Mouse (Mus musculus): ENCODE data around the gene Tent5c. TPM values are rescaled to one million over a fixed set of nuclear protein-coding genes. Genes with fewer than 3 reads are reported as not detected.
A peak's percentile ranks its signal among the peaks of the same experiment; 100 is the strongest.

The Tent5c gene
- polyA plus RNA-seq, 1 experiment from 2014 or later: 3.0 TPM

DNA sequence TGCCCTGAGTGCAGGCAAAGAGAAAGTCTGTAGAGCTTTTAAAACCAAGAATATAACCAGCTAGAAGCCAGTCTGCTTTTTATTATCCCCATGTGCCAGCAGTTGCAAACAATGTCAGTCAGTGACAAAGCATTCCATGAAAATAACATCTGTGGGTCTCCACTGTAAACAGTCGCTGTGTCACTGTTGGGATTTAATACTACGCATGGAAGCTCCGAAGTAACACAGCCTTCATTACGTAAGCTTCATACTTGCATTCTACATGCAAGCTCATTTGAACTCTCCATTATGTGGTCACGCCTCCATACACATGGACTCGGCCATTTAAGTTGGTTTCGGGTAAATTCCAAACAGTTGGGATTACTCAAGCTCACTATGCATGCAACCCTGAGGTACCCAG is 77.2 kb downstream of the Tent5c start:
- no peak for ATAC-seq (ENCODE audit: low FRiP score)
- no peak overlapping the region for H3K27ac ChIP-seq (replicated peaks)
- WGBS: 64% methylated on average over 7 of the region's 7 CpGs
- no peaks in the 10 kb centered on the region for H3K36me3 ChIP-seq
- peak overlapping the region; percentile 5; the same call in 1 of the 2 replicates for H3K4me2 ChIP-seq
- no peak overlapping the region for H3K4me3 ChIP-seq (replicated peaks)
- H3K9me3 ChIP-seq (replicated peaks): no peaks in the 10 kb centered on the region
- H3K9ac ChIP-seq (replicated peaks): no peak overlapping the region
- no peaks in the 10 kb centered on the region for H3K27me3 ChIP-seq (replicated peaks)
- peaks cover 7% of the 10 kb centered on the region; the same call in 1 of the 2 replicates for H3K4me1 ChIP-seq

DNA sequence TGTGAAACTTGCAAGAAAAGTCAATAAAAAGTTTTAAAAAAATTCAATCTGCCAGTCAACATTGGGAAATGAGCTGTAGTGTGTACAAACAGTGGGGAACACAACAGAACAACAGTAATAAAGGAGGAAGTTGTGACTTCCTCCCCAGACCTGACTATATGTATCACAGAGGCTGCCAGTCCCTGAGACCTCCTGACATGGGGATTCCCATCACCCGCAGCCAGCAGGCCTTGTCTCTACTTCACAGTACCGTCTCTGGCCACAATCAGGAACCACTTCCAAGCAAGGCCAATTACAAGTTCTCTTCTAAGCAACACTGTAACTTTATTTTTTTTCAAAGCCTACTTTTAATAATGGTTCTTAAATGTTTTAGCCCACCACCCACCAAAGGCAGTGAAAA is 79.8 kb downstream of the Tent5c start:
- no peak overlapping the region for H3K4me3 ChIP-seq (replicated peaks)
- ATAC-seq (ENCODE audit: low FRiP score): no peak
- H3K36me3 ChIP-seq: no peaks in the 10 kb centered on the region
- H3K9me3 ChIP-seq (replicated peaks): no peaks in the 10 kb centered on the region
- no peaks in the 10 kb centered on the region for H3K27me3 ChIP-seq (replicated peaks)
- H3K4me2 ChIP-seq: no peak overlapping the region
- H3K9ac ChIP-seq (replicated peaks): no peak overlapping the region
- WGBS: 81% methylated on average over 2 of the region's 2 CpGs
- 0 out of 2 replicates have a peak, but pooled peaks cover 6% of the 10 kb centered on the region for H3K4me1 ChIP-seq
- H3K27ac ChIP-seq (replicated peaks): no peak overlapping the region

- 0 out of 2 replicates have a peak, but pooled peaks cover 6% of the 10 kb centered on the region for H3K4me1 ChIP-seq
- H3K36me3 ChIP-seq: no peaks in the 10 kb centered on the region
- no peak overlapping the region for H3K4me3 ChIP-seq (replicated peaks)
- no peak overlapping the region for H3K27ac ChIP-seq (replicated peaks)
- ATAC-seq (ENCODE audit: low FRiP score): no peak
- H3K9me3 ChIP-seq (replicated peaks): no peaks in the 10 kb centered on the region
- H3K9ac ChIP-seq (replicated peaks): no peak overlapping the region
- no peaks in the 10 kb centered on the region for H3K27me3 ChIP-seq (replicated peaks)
- 93% methylated on average over 2 of the region's 2 CpGs for WGBS
- no peak overlapping the region for H3K4me2 ChIP-seq
Measured at GRCm38 (mm10) chr3:100408351-100409043, 80.6 kb downstream of the Tent5c start.

DNA sequence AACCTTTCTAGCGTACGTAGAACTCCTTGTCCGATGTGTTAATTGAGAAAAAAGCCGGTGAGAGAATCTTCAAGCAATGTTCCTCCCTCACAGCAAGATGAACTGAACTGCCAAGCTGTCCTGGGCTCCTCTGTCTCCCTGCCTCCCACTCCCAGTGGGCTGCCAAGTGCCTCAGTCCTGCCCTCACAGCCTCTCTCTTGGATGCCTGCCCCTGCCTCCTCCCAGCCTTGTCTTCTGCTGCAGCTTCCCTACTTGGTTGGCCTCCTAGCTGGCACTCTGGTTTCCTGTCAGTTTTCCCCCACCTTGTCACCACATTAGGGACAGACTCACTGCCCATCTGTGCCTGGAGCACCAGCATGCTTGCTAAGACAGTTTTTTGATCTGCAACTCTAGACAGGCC is 86.5 kb downstream of the Tent5c start:
- Histone ChIP-seq H3K27ac (replicated peaks) (no peak overlapping the region), H3K4me3 (replicated peaks) (no peak overlapping the region), H3K36me3 (no peaks in the 10 kb centered on the region), H3K4me1 (no peaks in the 10 kb centered on the region), H3K27me3 (replicated peaks) (no peaks in the 10 kb centered on the region), H3K4me2 (no peak overlapping the region), H3K9me3 (replicated peaks) (no peaks in the 10 kb centered on the region), H3K9ac (replicated peaks) (no peak overlapping the region)
- 83% methylated on average over 4 of the region's 4 CpGs for WGBS
- no peak for ATAC-seq (ENCODE audit: low FRiP score)

Other genes with a start within 250 kb of the Tent5c start
- 42.4 and 48.2 TPM in 2 replicates for gene Man1a2, start 196.2 kb upstream of the Tent5c start, polyA plus RNA-seq (2015; fragmentation: Nextera tagmentation; extraction: Ambion mirVana)